Mouse (Mus musculus): ENCODE measurements at regions not wholly inside any gene's neighbourhood (a gene's known extent, or its start where the extent isn't known, plus 50 kb on each side); places are given as distances from the start of the nearest gene placed in this dataset.

- DNase-seq: no peak
Measured at GRCm38 (mm10) chr19:21214253-21214652, 57.8 kb upstream of the Zfand5 start.

- DNase-seq: no peak
Measured at GRCm38 (mm10) chr19:21193461-21193860, 78.6 kb upstream of the Zfand5 start.

- DNase-seq: no peak
Measured at GRCm38 (mm10) chr19:21192576-21192975, 79.5 kb upstream of the Zfand5 start.

GRCm38 (mm10) chr19:21189216-21189615 lies 82.9 kb upstream of the Zfand5 start:
- no peak for DNase-seq

GRCm38 (mm10) chr19:21186656-21187055 lies 85.4 kb upstream of the Zfand5 start:
- no peak for DNase-seq

GRCm38 (mm10) chr19:21186016-21186415 lies 86.1 kb upstream of the Zfand5 start:
- no peak for DNase-seq

GRCm38 (mm10) chr19:21183028-21183427 lies 89.0 kb upstream of the Zfand5 start:
- no peak for DNase-seq

- no peak for DNase-seq
Measured at GRCm38 (mm10) chr19:21179886-21180285, 92.2 kb upstream of the Zfand5 start.

- no peak for DNase-seq
Measured at GRCm38 (mm10) chr19:21175426-21175831, 96.6 kb upstream of the Zfand5 start.

- DNase-seq: no peak
Measured at GRCm38 (mm10) chr19:21174636-21175035, 97.4 kb upstream of the Zfand5 start.

- DNase-seq: no peak
Measured at GRCm38 (mm10) chr19:21173896-21174483, 98.1 kb upstream of the Zfand5 start.

- DNase-seq: no peak
Measured at GRCm38 (mm10) chr19:21171191-21171590, 100.9 kb upstream of the Zfand5 start.

GRCm38 (mm10) chr19:21170785-21171184 lies 101.3 kb upstream of the Zfand5 start:
- DNase-seq: no peak

- DNase-seq: no peak
Measured at GRCm38 (mm10) chr19:21166939-21167338, 105.1 kb upstream of the Zfand5 start.

- DNase-seq: no peak
Measured at GRCm38 (mm10) chr19:21166465-21166860, 105.6 kb upstream of the Zfand5 start.

GRCm38 (mm10) chr19:21165763-21166464 lies 106.2 kb upstream of the Zfand5 start:
- DNase-seq: no peak

GRCm38 (mm10) chr19:21163978-21164377 lies 108.1 kb upstream of the Zfand5 start:
- DNase-seq: no peak

- DNase-seq: no peak
Measured at GRCm38 (mm10) chr19:21160946-21161345, 111.1 kb upstream of the Zfand5 start.

GRCm38 (mm10) chr19:21159189-21160137 lies 112.6 kb upstream of the Zfand5 start:
- no peak for DNase-seq

GRCm38 (mm10) chr19:21154162-21154561 lies 117.9 kb upstream of the Zfand5 start:
- DNase-seq: no peak

- no peak for DNase-seq
Measured at GRCm38 (mm10) chr19:21152027-21152426, 120.1 kb upstream of the Zfand5 start.

- DNase-seq: no peak
Measured at GRCm38 (mm10) chr19:21150849-21151248, 121.2 kb upstream of the Zfand5 start.

- DNase-seq: no peak
Measured at GRCm38 (mm10) chr19:21150241-21150640, 121.8 kb upstream of the Zfand5 start.

All from right cerebral cortex, postnatal 4 days (tissue).